Comparison of ENCODE assay signal across 12 mouse cellular contexts in the genomic region with DNA sequence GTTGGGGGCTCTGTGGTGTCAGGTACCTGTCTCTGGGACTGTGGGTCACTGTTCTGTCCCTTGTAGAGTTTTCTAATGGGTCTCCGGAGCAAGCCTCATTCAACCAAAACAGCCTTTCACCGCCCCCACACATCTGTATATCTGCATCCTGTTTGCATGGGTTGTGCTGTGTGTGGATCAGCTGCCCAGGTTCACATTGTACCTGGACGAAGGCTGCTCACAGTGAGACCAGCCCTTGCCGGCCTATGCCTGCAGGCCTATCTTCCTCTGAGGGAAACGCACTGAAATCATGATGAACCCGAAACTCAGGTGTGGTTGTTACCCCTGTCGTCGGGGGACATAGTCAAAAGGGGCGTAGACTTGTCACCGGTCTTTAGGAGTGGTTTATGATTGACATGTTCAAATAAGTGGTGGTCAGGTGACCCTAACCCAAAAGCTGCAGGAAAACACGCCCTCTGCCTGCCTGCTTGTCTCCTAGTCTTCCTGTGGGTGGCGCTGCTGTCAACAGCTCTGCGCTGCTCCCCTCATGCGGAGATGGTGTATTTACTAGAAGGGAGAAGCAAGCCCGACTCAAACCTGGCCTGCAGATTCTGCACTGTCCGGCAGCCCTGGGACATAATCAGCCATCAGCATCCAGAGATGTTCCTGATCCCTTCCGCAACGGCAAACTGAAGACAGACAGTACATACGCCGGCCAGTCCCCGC. TPM values are rescaled to one million over a fixed set of nuclear protein-coding genes. Genes with fewer than 3 reads are reported as not detected.
DNase-seq lines count a peak whose midpoint lies in the region; ATAC-seq and TF ChIP-seq lines count a peak whose summit lies in the region.
"Had no signal": no experiment of that assay in that cellular context is flagged by ENCODE, and none has a peak within 500 bp of the region (broad histone marks: within the 10 kb centered on the region; RNA-seq: fewer than 3 reads in every experiment).

No protein-coding gene starts in this region.

- no peak overlapping the region for H3K27ac ChIP-seq in heart, postnatal 0 days (ENCODE audit: low read depth)
- H3K27ac ChIP-seq in midbrain, embryonic 11.5 days (ENCODE audit: low read depth, low read length), result no peak overlapping the region
- H3K27ac ChIP-seq: embryonic facial prominence, embryonic 12.5 days had no signal

- H3K4me1 ChIP-seq in heart, postnatal 0 days (ENCODE audit: control insufficient read depth, insufficient read depth), result no peaks in the 10 kb centered on the region
- 0 out of 2 replicates have a peak, but pooled peaks cover 2% of the 10 kb centered on the region for H3K4me1 ChIP-seq in midbrain, embryonic 11.5 days (ENCODE audit: control insufficient read depth, insufficient read depth, low read length)
- H3K4me1 ChIP-seq: embryonic facial prominence, embryonic 12.5 days had no signal

- H3K4me3 ChIP-seq in heart, postnatal 0 days (ENCODE audit: low read depth, low read length), result no peak overlapping the region
- H3K4me3 ChIP-seq in midbrain, embryonic 11.5 days (ENCODE audit: low read depth, low read length), result no peak overlapping the region
- H3K4me3 ChIP-seq: embryonic facial prominence, embryonic 12.5 days had no signal

- intact Hi-C loops in heart, postnatal 36 days (cut with DNase I), result no loop called here

- no peak overlapping the region for H3K9ac ChIP-seq in heart, postnatal 0 days (replicated peaks; ENCODE audit: low read depth, low read length)
- no peak overlapping the region for H3K9ac ChIP-seq in midbrain, embryonic 11.5 days (ENCODE audit: low read length)
- H3K9ac ChIP-seq: embryonic facial prominence, embryonic 12.5 days had no signal

- ATAC-seq in heart, postnatal 0 days (ENCODE audit: insufficient read depth, low read depth), result no peak
- ATAC-seq in midbrain, embryonic 11.5 days (ENCODE audit: low FRiP score), result no peak; the same call in 1 of the 2 replicates

- peaks cover 19% of the 10 kb centered on the region; the same call in 1 of the 2 replicates for H3K27me3 ChIP-seq in heart, postnatal 0 days (ENCODE audit: control insufficient read depth, insufficient read depth, low read length)
- no peaks in the 10 kb centered on the region; the same call in 1 of the 2 replicates for H3K27me3 ChIP-seq in midbrain, embryonic 11.5 days (ENCODE audit: control insufficient read depth, insufficient read depth, low read length)

- TF ChIP-seq EP300 in heart, postnatal 0 days (IDR thresholded peaks at IDR 0.05; ENCODE audit: low read depth), result no peak

- no peaks in the 10 kb centered on the region for H3K36me3 ChIP-seq in heart, postnatal 0 days (replicated peaks; ENCODE audit: control insufficient read depth, insufficient read depth, low read length)
- H3K36me3 ChIP-seq in midbrain, embryonic 11.5 days (ENCODE audit: control insufficient read depth, insufficient read depth, low read length), result no peaks in the 10 kb centered on the region
- H3K36me3 ChIP-seq: embryonic facial prominence, embryonic 12.5 days had no signal

- no peak for DNase-seq in heart, postnatal 0 days (ENCODE audit: low spot score)
- no peak for DNase-seq in heart, postnatal 36 days
- DNase-seq in ES-CJ7 (ENCODE audit: low read depth, low spot score) (peak; percentile 68), adipocyte (ENCODE audit: low spot score) (no peak)
- peak; percentile 76 for DNase-seq in embryo, embryonic 10 days (ENCODE audit: low spot score)
- peak; percentile 90 for DNase-seq in midbrain, embryonic 11.5 days (ENCODE audit: low spot score, missing footprints)
- DNase-seq in ovary, postnatal 36 days (ENCODE audit: low spot score), result no peak
- no peak for DNase-seq in B cell, adult 2 months

- WGBS in heart, postnatal 0 days, result 40% methylated on average over 21 of the region's 21 CpGs
- 42% methylated on average over 21 of the region's 21 CpGs for WGBS in midbrain, embryonic 11.5 days

- peak; percentile 16; the same call in 1 of the 2 replicates for TF ChIP-seq CTCF in heart, postnatal 0 days (IDR thresholded peaks at IDR 0.05; ENCODE audit: low read depth)

- no peaks in the 10 kb centered on the region for H3K9me3 ChIP-seq in heart, postnatal 0 days (replicated peaks; ENCODE audit: control insufficient read depth, low read length)
- no peaks in the 10 kb centered on the region for H3K9me3 ChIP-seq in midbrain, embryonic 11.5 days (ENCODE audit: control insufficient read depth, low read length)
- H3K9me3 ChIP-seq: embryonic facial prominence, embryonic 12.5 days had no signal

- no peak overlapping the region for H3K4me2 ChIP-seq in heart, postnatal 0 days (ENCODE audit: low read depth, low read length)
- no peak overlapping the region for H3K4me2 ChIP-seq in midbrain, embryonic 11.5 days
- H3K4me2 ChIP-seq: embryonic facial prominence, embryonic 12.5 days had no signal

RNA-seq across cellular contexts. Expression of a gene that starts 16.1 kb away (rescaled TPM):
- 4.5 and 7.6 TPM in 2 replicates for total RNA-seq in heart, postnatal 0 days (2014; rRNA removed; ENCODE audit: low replicate concordance)
- polyA plus RNA-seq in heart, postnatal 0 days (2015; fragmentation: Nextera tagmentation; extraction: Ambion mirVana), result 7.5 and 9.3 TPM in 2 replicates
- total RNA-seq in heart, postnatal 36 days (2021), result 10 to 100 TPM in 1 of 2 experiments, 1 to 10 TPM in 1; 7.6 to 13.0 TPM
- polyA plus RNA-seq in midbrain, embryonic 11.5 days (2014; fragmentation: Nextera tagmentation; extraction: Ambion mirVana), result 13.3 and 15.9 TPM in 2 replicates

RNA-seq across cellular contexts. Expression of a gene that starts 21.5 kb away (rescaled TPM):
- total RNA-seq in heart, postnatal 0 days (2014; rRNA removed; ENCODE audit: low replicate concordance), result not detected in 2 replicates
- polyA plus RNA-seq in heart, postnatal 0 days (2015; fragmentation: Nextera tagmentation; extraction: Ambion mirVana), result not detected in 2 replicates
- not detected for total RNA-seq in heart, postnatal 36 days (2021)
- not detected in 2 replicates for polyA plus RNA-seq in midbrain, embryonic 11.5 days (2014; fragmentation: Nextera tagmentation; extraction: Ambion mirVana)
- total RNA-seq: heart, postnatal 25 days had no signal
- polyA plus RNA-seq: embryonic facial prominence, embryonic 12.5 days; lung, embryonic 16.5 days; stomach, embryonic 14.5 days had no signal

RNA-seq across cellular contexts. Expression of a gene that starts 38.9 kb away (rescaled TPM):
- total RNA-seq in heart, postnatal 0 days (2014; rRNA removed; ENCODE audit: low replicate concordance), result not detected in 2 replicates
- not detected in 2 replicates for polyA plus RNA-seq in heart, postnatal 0 days (2015; fragmentation: Nextera tagmentation; extraction: Ambion mirVana)
- total RNA-seq in heart, postnatal 36 days (2021), result not detected
- polyA plus RNA-seq in midbrain, embryonic 11.5 days (2014; fragmentation: Nextera tagmentation; extraction: Ambion mirVana), result 1.3 TPM in 2 replicates
- total RNA-seq: heart, postnatal 25 days had no signal
- polyA plus RNA-seq: lung, embryonic 16.5 days had no signal

RNA-seq across cellular contexts. Expression of a gene that starts 55.6 kb away (rescaled TPM):
- total RNA-seq in heart, postnatal 0 days (2014; rRNA removed; ENCODE audit: low replicate concordance), result not detected in 2 replicates
- polyA plus RNA-seq in heart, postnatal 0 days (2015; fragmentation: Nextera tagmentation; extraction: Ambion mirVana), result 0.03 TPM in 1 of 2 replicates, not detected in the other
- total RNA-seq in heart, postnatal 36 days (2021), result not detected
- 9.8 and 10.8 TPM in 2 replicates for polyA plus RNA-seq in midbrain, embryonic 11.5 days (2014; fragmentation: Nextera tagmentation; extraction: Ambion mirVana)
- total RNA-seq: heart, postnatal 25 days had no signal

Comparison
In these comparisons a context has a peak if more than half of its experiments do, and no peak if none do; other contexts are left out.
1. DNase-seq: peak in ES-CJ7 (single experiment), embryo, embryonic 10 days (single experiment) and midbrain, embryonic 11.5 days (single experiment); none in heart, postnatal 0 days (single experiment), heart, postnatal 36 days (0 of 2), ovary, postnatal 36 days (single experiment), adipocyte (single experiment) and B cell, adult 2 months (0 of 2).